Mouse (Mus musculus): Measurements from ENCODE around the gene Atp5s. TPM values are rescaled to one million over a fixed set of nuclear protein-coding genes. Genes with fewer than 3 reads are reported as not detected.

The Atp5s gene
- total and polyA plus RNA-seq, 2 experiments: 8.6 to 9.9 TPM

GRCm38 (mm10) chr12:69696746-69697145 is 28.0 kb upstream of the Atp5s start:
- no peak overlapping the region for H3K27ac ChIP-seq (replicated peaks; ENCODE audit: insufficient read depth, low read depth, low read length)
- H3K4me3 ChIP-seq (ENCODE audit: insufficient read depth, low read depth, low read length): no peak overlapping the region
- no peaks in the 10 kb centered on the region; the same call in 1 of the 2 replicates for H3K79me2 ChIP-seq (ENCODE audit: control insufficient read depth, insufficient read depth, low read length)
- 41% methylated on average over 5 of the region's 5 CpGs for WGBS
- peaks cover 3% of the 10 kb centered on the region; the same call in 1 of the 2 replicates for H3K4me1 ChIP-seq (ENCODE audit: control insufficient read depth, insufficient read depth, low read length)
- DNase-seq (ENCODE audit: extremely low read depth, low read depth, low spot score): peak; percentile 87
- H3K9ac ChIP-seq (ENCODE audit: low read depth, low read length): no peak overlapping the region
- H3K27me3 ChIP-seq (ENCODE audit: control insufficient read depth, insufficient read depth, low read length): no peaks in the 10 kb centered on the region
- peaks cover 30% of the 10 kb centered on the region for H3K36me3 ChIP-seq (ENCODE audit: control insufficient read depth, insufficient read depth, low read length)
- TF ChIP-seq CTCF (IDR thresholded peaks at IDR 0.05; ENCODE audit: low read depth, low read length): peak; percentile 26; the same call in 1 of the 2 replicates
- TF ChIP-seq POLR2A (IDR thresholded peaks at IDR 0.05; ENCODE audit: extremely low read depth, insufficient read depth, low read length): no peak

GRCm38 (mm10) chr12:69698352-69698751 is 26.4 kb upstream of the Atp5s start:
- TF ChIP-seq POLR2A (IDR thresholded peaks at IDR 0.05; ENCODE audit: extremely low read depth, insufficient read depth, low read length) (no peak), CTCF (IDR thresholded peaks at IDR 0.05; ENCODE audit: low read depth, low read length) (no peak)
- Histone ChIP-seq H3K27me3 (ENCODE audit: control insufficient read depth, insufficient read depth, low read length) (no peaks in the 10 kb centered on the region), H3K79me2 (ENCODE audit: control insufficient read depth, insufficient read depth, low read length) (no peaks in the 10 kb centered on the region; the same call in 1 of the 2 replicates), H3K36me3 (ENCODE audit: control insufficient read depth, insufficient read depth, low read length) (peaks cover 28% of the 10 kb centered on the region), H3K4me3 (ENCODE audit: insufficient read depth, low read depth, low read length) (no peak overlapping the region), H3K27ac (replicated peaks; ENCODE audit: insufficient read depth, low read depth, low read length) (no peak overlapping the region), H3K9ac (ENCODE audit: low read depth, low read length) (no peak overlapping the region), H3K4me1 (ENCODE audit: control insufficient read depth, insufficient read depth, low read length) (peaks cover 3% of the 10 kb centered on the region; the same call in 1 of the 2 replicates)
- WGBS: 93% methylated on average over 6 of the region's 6 CpGs
- DNase-seq (ENCODE audit: extremely low read depth, low read depth, low spot score): no peak

GRCm38 (mm10) chr12:69704799-69705458 is 19.8 kb upstream of the Atp5s start:
- Histone ChIP-seq H3K4me1 (ENCODE audit: control insufficient read depth, insufficient read depth, low read length) (no peaks in the 10 kb centered on the region), H3K27ac (replicated peaks; ENCODE audit: insufficient read depth, low read depth, low read length) (no peak overlapping the region), H3K79me2 (ENCODE audit: control insufficient read depth, insufficient read depth, low read length) (peaks cover 3% of the 10 kb centered on the region; the same call in 1 of the 2 replicates), H3K4me3 (ENCODE audit: insufficient read depth, low read depth, low read length) (no peak overlapping the region), H3K27me3 (ENCODE audit: control insufficient read depth, insufficient read depth, low read length) (no peaks in the 10 kb centered on the region), H3K9ac (ENCODE audit: low read depth, low read length) (no peak overlapping the region), H3K36me3 (ENCODE audit: control insufficient read depth, insufficient read depth, low read length) (peaks cover 27% of the 10 kb centered on the region)
- no peak for DNase-seq (ENCODE audit: extremely low read depth, low read depth, low spot score)
- 79% methylated on average over 11 of the region's 11 CpGs for WGBS
- TF ChIP-seq CTCF (IDR thresholded peaks at IDR 0.05; ENCODE audit: low read depth, low read length): no peak

GRCm38 (mm10) chr12:69713628-69714027 is 11.1 kb upstream of the Atp5s start:
- peak; percentile 97 for DNase-seq (ENCODE audit: extremely low read depth, low read depth, low spot score)
- Histone ChIP-seq H3K79me2 (ENCODE audit: control insufficient read depth, insufficient read depth, low read length) (peaks cover 9% of the 10 kb centered on the region; the same call in 1 of the 2 replicates), H3K27ac (replicated peaks; ENCODE audit: insufficient read depth, low read depth, low read length) (peak overlapping the region; percentile 74), H3K36me3 (ENCODE audit: control insufficient read depth, insufficient read depth, low read length) (peaks cover 15% of the 10 kb centered on the region), H3K27me3 (ENCODE audit: control insufficient read depth, insufficient read depth, low read length) (no peaks in the 10 kb centered on the region), H3K4me1 (ENCODE audit: control insufficient read depth, insufficient read depth, low read length) (peaks cover 2% of the 10 kb centered on the region; the same call in 1 of the 2 replicates), H3K9ac (ENCODE audit: low read depth, low read length) (no peak overlapping the region), H3K4me3 (ENCODE audit: insufficient read depth, low read depth, low read length) (no peak overlapping the region)
- TF ChIP-seq CTCF (IDR thresholded peaks at IDR 0.05; ENCODE audit: low read depth, low read length) (no peak), POLR2A (IDR thresholded peaks at IDR 0.05; ENCODE audit: extremely low read depth, insufficient read depth, low read length) (no peak)

- no peak overlapping the region for H3K27ac ChIP-seq (replicated peaks; ENCODE audit: insufficient read depth, low read depth, low read length)
- peaks cover 11% of the 10 kb centered on the region; the same call in 1 of the 2 replicates for H3K36me3 ChIP-seq (ENCODE audit: control insufficient read depth, insufficient read depth, low read length)
- no peak overlapping the region for H3K4me3 ChIP-seq (ENCODE audit: insufficient read depth, low read depth, low read length)
- 70% methylated on average over 3 of the region's 3 CpGs for WGBS
- H3K9ac ChIP-seq (ENCODE audit: low read depth, low read length): no peak overlapping the region
- H3K27me3 ChIP-seq (ENCODE audit: control insufficient read depth, insufficient read depth, low read length): no peaks in the 10 kb centered on the region
- DNase-seq (ENCODE audit: extremely low read depth, low read depth, low spot score): peak; percentile 24
- peaks cover 14% of the 10 kb centered on the region; the same call in 1 of the 2 replicates for H3K79me2 ChIP-seq (ENCODE audit: control insufficient read depth, insufficient read depth, low read length)
- peaks cover 13% of the 10 kb centered on the region for H3K4me1 ChIP-seq (ENCODE audit: control insufficient read depth, insufficient read depth, low read length)
- TF ChIP-seq POLR2A (IDR thresholded peaks at IDR 0.05; ENCODE audit: extremely low read depth, insufficient read depth, low read length): no peak
- no peak for TF ChIP-seq CTCF (IDR thresholded peaks at IDR 0.05; ENCODE audit: low read depth, low read length)
Measured at GRCm38 (mm10) chr12:69722857-69723256, 1.9 kb upstream of the Atp5s start.

- peaks cover 11% of the 10 kb centered on the region; the same call in 1 of the 2 replicates for H3K36me3 ChIP-seq (ENCODE audit: control insufficient read depth, insufficient read depth, low read length)
- no peaks in the 10 kb centered on the region for H3K27me3 ChIP-seq (ENCODE audit: control insufficient read depth, insufficient read depth, low read length)
- H3K4me1 ChIP-seq (ENCODE audit: control insufficient read depth, insufficient read depth, low read length): peaks cover 13% of the 10 kb centered on the region
- peaks cover 14% of the 10 kb centered on the region; the same call in 1 of the 2 replicates for H3K79me2 ChIP-seq (ENCODE audit: control insufficient read depth, insufficient read depth, low read length)
- peak overlapping the region; percentile 91 for H3K9ac ChIP-seq (ENCODE audit: low read depth, low read length)
- TF ChIP-seq POLR2A (IDR thresholded peaks at IDR 0.05; ENCODE audit: extremely low read depth, insufficient read depth, low read length) (no peak), CTCF (IDR thresholded peaks at IDR 0.05; ENCODE audit: low read depth, low read length) (no peak)
- peak overlapping the region; percentile 13 for H3K27ac ChIP-seq (replicated peaks; ENCODE audit: insufficient read depth, low read depth, low read length)
- peak; percentile 54 for DNase-seq (ENCODE audit: extremely low read depth, low read depth, low spot score)
- peak overlapping the region; percentile 86; the same call in 1 of the 2 replicates for H3K4me3 ChIP-seq (ENCODE audit: insufficient read depth, low read depth, low read length)
- 31% methylated on average over 2 of the region's 2 CpGs for WGBS
Measured at GRCm38 (mm10) chr12:69723376-69723775, 1.4 kb upstream of the Atp5s start.

All from liver, adult 2 months (tissue).